Mouse (Mus musculus) liver, embryonic 14.5 days (tissue): Measurements from ENCODE around the gene Chmp3. TPM values are rescaled to one million over a fixed set of nuclear protein-coding genes. Genes with fewer than 3 reads are reported as not detected.

Experiments
- ATAC-seq: fragments of 200-750 bp; cut with Nextera tagmentation; 2 replicates; pipeline ENCODE4 v1.8.0; 2017; ENCODE audit warnings: moderate number of reproducible peaks, mild to moderate bottlenecking, moderate library complexity; ENCODE audit not compliant: insufficient read depth
- DNase-seq, 3 experiments: peaks; one replicate each; pipeline ENCODE4 v3.0.0-alpha.2; 2012 to 2013; ENCODE audit warnings: low read depth in 3 of 3, low spot score in 3 of 3
- H3K27ac ChIP-seq: fragments of 300-500 bp; sonication (generic); 2 replicates; pipeline ENCODE4 v1.5.1; 2014; ENCODE audit warnings: moderate library complexity, mild to moderate bottlenecking, control low read depth, inconsistent platforms
- H3K27me3 ChIP-seq: fragments of 300-500 bp; sonication (generic); 2 replicates; pipeline ENCODE4 v1.6.1; 2014; ENCODE audit warnings: mild to moderate bottlenecking, low read length, moderate library complexity; ENCODE audit not compliant: control insufficient read depth, insufficient read depth
- H3K36me3 ChIP-seq: fragments of 300-500 bp; sonication (generic); replicated peaks from 2 replicates; pipeline ENCODE4 v1.6.1; 2014; ENCODE audit warnings: low read depth; ENCODE audit not compliant: control insufficient read depth, insufficient read depth
- H3K4me1 ChIP-seq, 2 experiments: fragments of 200-500 bp in 1 of 2; fragments of 300-500 bp in 1 of 2; sonication (generic) in 1 of 2; replicated peaks; 2 replicates each; pipeline ENCODE4 v1.6.1; 2012 to 2014; ENCODE audit warnings: antibody characterized with exemption in 1 of 2, inconsistent platforms in 1 of 2, low read length in 1 of 2; ENCODE audit not compliant: control insufficient read depth in 2 of 2, insufficient read depth in 2 of 2
- H3K4me2 ChIP-seq: fragments of 300-500 bp; sonication (generic); 2 replicates; pipeline ENCODE4 v1.6.1; 2014; ENCODE audit warnings: low read depth, mild to moderate bottlenecking, control low read depth, moderate library complexity
- H3K4me3 ChIP-seq, 2 experiments: fragments of 200-500 bp in 1 of 2; fragments of 300-500 bp in 1 of 2; sonication (generic) in 1 of 2; 2 replicates each; pipeline ENCODE4 v1.5.1; 2012 to 2014; ENCODE audit warnings: low read depth in 2 of 2, low read length in 2 of 2, mild to moderate bottlenecking in 2 of 2, control low read depth in 1 of 2, inconsistent platforms in 1 of 2, moderate library complexity in 1 of 2; ENCODE audit not compliant: insufficient read depth in 1 of 2
- H3K9ac ChIP-seq: fragments of 300-500 bp; sonication (generic); replicated peaks from 2 replicates; pipeline ENCODE4 v1.6.1; 2014; ENCODE audit warnings: mild to moderate bottlenecking, control low read depth, moderate library complexity
- H3K9me3 ChIP-seq: fragments of 300-500 bp; sonication (generic); 2 replicates; pipeline ENCODE4 v1.6.1; 2016; ENCODE audit warnings: low read length, mixed read lengths; ENCODE audit not compliant: control insufficient read depth
- CTCF ChIP-seq: IDR thresholded peaks from 2 replicates; pipeline ENCODE4 v1.5.1; 2016; ENCODE audit warnings: antibody characterized with exemption, low read depth, control low read depth
- EP300 ChIP-seq: IDR thresholded peaks from 2 replicates; pipeline ENCODE4 v1.6.1; 2016; ENCODE audit warnings: antibody characterized with exemption, low read depth
- whole genome bisulfite sequencing: fragments of 180-500 bp; shearing (Covaris S2); extraction: QIAGEN DNeasy Blood & Tissue Kit; methylation state at CpG from one replicate; pipeline ENCODE4 v1.1.7; 2014; ENCODE audit not compliant: insufficient replicate concordance; 5-methylcytosine and 5-hydroxymethylcytosine counted together
- polyA plus RNA-seq, 2 experiments: library from polyadenylated mRNA; depleted of rRNA in 1 of 2; stranded (reverse) in 1 of 2; unstranded in 1 of 2; fragments of >200 nt; fragmentation: Nextera tagmentation in 1 of 2; extraction: Ambion mirVana in 1 of 2; gene quantifications; 2 replicates each; pipeline versions ENCODE4 v1.2.1 to v1.2.3; 2012 to 2014

Gene Chmp3
- polyA plus RNA-seq, 2 experiments = 21.9 to 34.3 TPM

DNA sequence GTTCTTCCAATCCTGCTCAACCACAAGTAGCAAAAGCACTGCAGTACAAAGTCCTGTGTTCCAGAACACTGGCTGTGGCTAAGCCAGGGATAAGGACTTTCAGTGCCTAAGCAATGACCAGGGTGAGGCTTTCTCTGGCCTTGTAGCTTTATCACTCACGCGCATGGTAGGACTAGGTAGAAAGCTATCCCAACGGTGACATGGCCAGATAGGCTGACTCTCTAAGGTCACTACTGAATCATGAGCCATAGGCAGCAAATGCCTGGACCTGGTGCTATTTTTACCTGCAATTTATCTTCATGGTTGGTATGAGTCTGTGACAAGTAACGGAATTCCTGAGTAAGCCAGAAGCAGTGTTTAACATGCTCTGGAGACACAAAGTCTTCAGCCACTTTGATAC lies 46.6 kb downstream of the Chmp3 start:
- TF ChIP-seq CTCF = no peak
- TF ChIP-seq EP300 = no peak
- 87% methylated on average over 4 of the region's 4 CpGs for WGBS
- ATAC-seq = no peak
- Histone ChIP-seq H3K9me3 (no peaks in the 10 kb centered on the region), H3K9ac (no peak overlapping the region), H3K36me3 (peaks cover 59% of the 10 kb centered on the region), H3K27ac (no peak overlapping the region), H3K4me2 (no peak overlapping the region), H3K4me1 (no peaks in the 10 kb centered on the region), H3K27me3 (no peaks in the 10 kb centered on the region), H3K4me3 (no peak overlapping the region)
- no peak for DNase-seq

DNA sequence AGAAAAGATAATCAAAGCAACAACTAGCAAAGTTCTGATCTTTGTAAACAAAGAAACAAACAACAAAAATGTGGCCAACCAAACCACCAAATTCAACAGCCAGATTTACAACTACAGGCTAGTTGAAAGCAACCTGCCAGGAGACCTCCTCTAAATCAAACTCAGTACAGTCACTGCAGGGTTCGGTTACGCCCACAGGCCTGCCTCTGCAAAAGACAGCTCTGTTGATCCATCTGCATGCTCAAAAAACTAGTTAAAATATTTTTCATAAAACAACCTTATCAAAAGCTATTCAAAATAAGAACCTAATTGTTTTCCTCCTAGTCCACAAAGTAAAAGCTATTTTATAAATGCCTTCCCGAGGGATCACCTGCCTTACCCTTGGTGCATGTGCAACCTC lies 64.2 kb downstream of the Chmp3 start:
- Histone ChIP-seq H3K27me3 (no peaks in the 10 kb centered on the region), H3K4me2 (no peak overlapping the region), H3K9ac (no peak overlapping the region), H3K9me3 (no peaks in the 10 kb centered on the region), H3K4me3 (no peak overlapping the region), H3K36me3 (peaks cover 40% of the 10 kb centered on the region), H3K27ac (no peak overlapping the region), H3K4me1 (peaks cover 15 to 18% of the 10 kb centered on the region in 2 experiments)
- no peak for ATAC-seq
- no peak for TF ChIP-seq CTCF
- no peak for TF ChIP-seq EP300
- no peak for DNase-seq
- WGBS = 78% methylated on average over 3 of the region's 3 CpGs

- Histone ChIP-seq H3K4me3 (no peak overlapping the region), H3K9ac (no peak overlapping the region), H3K27ac (peak overlapping the region; percentile 46; the same call in 1 of the 2 replicates), H3K4me1 (peaks cover 15 to 18% of the 10 kb centered on the region in 2 experiments), H3K36me3 (peaks cover 38% of the 10 kb centered on the region), H3K9me3 (no peaks in the 10 kb centered on the region), H3K27me3 (no peaks in the 10 kb centered on the region), H3K4me2 (peak overlapping the region; percentile 22; the same call in 1 of the 2 replicates)
- no peak for ATAC-seq
- TF ChIP-seq EP300 (no peak), CTCF (no peak)
- DNase-seq = no peak
Measured at GRCm38 (mm10) chr6:71608994-71609393, 65.4 kb downstream of the Chmp3 start.

DNA sequence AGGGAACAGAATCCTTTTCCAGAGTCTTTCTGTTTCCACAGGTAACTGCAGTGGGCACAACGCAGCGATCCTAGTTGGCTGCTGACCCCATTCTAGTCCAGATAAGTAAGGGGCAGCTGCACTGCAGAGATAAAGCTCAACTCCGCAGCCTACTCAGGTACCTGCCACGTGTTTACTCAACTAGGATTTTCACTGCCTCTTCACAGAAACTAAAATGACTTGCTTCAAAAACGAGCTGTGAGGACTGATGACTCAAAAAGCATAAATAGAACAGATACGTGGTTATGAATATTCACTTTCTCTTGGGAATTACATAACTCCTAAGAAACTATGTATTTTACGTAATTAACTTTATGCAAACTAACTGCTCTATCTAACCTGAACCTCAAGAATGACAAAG lies 66.4 kb downstream of the Chmp3 start:
- ATAC-seq (peak; percentile 88), DNase-seq (peak; percentile 54 to 60 (median 56))
- Histone ChIP-seq H3K4me3 (no peak overlapping the region), H3K4me1 (peaks cover 15 to 18% of the 10 kb centered on the region in 2 experiments), H3K27ac (peak overlapping the region; percentile 48), H3K9me3 (no peaks in the 10 kb centered on the region), H3K36me3 (peaks cover 34% of the 10 kb centered on the region), H3K27me3 (no peaks in the 10 kb centered on the region), H3K9ac (peak overlapping the region; percentile 4; the same call in 1 of the 2 replicates), H3K4me2 (peak overlapping the region; percentile 52)
- TF ChIP-seq CTCF (no peak), EP300 (peak; percentile 81)
- 30% methylated on average over 7 of the region's 7 CpGs for WGBS

GRCm38 (mm10) chr6:71613225-71613624 lies 69.6 kb downstream of the Chmp3 start:
- Histone ChIP-seq H3K27me3 (no peaks in the 10 kb centered on the region), H3K9me3 (no peaks in the 10 kb centered on the region), H3K36me3 (peaks cover 42% of the 10 kb centered on the region), H3K27ac (no peak overlapping the region), H3K9ac (no peak overlapping the region), H3K4me2 (no peak overlapping the region), H3K4me3 (no peak overlapping the region), H3K4me1 (peaks cover 15 to 18% of the 10 kb centered on the region in 2 experiments)
- TF ChIP-seq EP300 = no peak
- no peak for TF ChIP-seq CTCF
- no peak for DNase-seq
- ATAC-seq = no peak

GRCm38 (mm10) chr6:71616959-71617358 lies 73.4 kb downstream of the Chmp3 start:
- no peak for DNase-seq
- H3K36me3 ChIP-seq = peaks cover 39% of the 10 kb centered on the region

More at GRCm38 (mm10) chr6:71616959-71617358, 73.4 kb downstream of the Chmp3 start:
- no peak overlapping the region for H3K4me3 ChIP-seq
- no peak for ATAC-seq
- 72% methylated on average over 5 of the region's 5 CpGs for WGBS
- no peaks in the 10 kb centered on the region for H3K9me3 ChIP-seq
- H3K9ac ChIP-seq = no peak overlapping the region
- H3K4me2 ChIP-seq = no peak overlapping the region
- no peak overlapping the region for H3K27ac ChIP-seq
- H3K4me1 ChIP-seq = no peaks in the 10 kb centered on the region
- TF ChIP-seq EP300 = no peak
- no peaks in the 10 kb centered on the region for H3K27me3 ChIP-seq
